Mouse (Mus musculus) neural tube, embryonic 14.5 days (tissue): Measurements from ENCODE around the gene Amy2a2. TPM values are rescaled to one million over a fixed set of nuclear protein-coding genes. Genes with fewer than 3 reads are reported as not detected.
"Not testable (repeated sequence)": the region's sequence is repeated elsewhere in the genome, so short reads cannot be mapped to it uniquely, and the experiment has no call there.

Experiments used
- ATAC-seq: fragments of 200-750 bp; cut with Nextera tagmentation; 2 replicates; pipeline ENCODE4 v1.8.0; 2017; ENCODE audit warnings: low read depth, mild to moderate bottlenecking, moderate TSS enrichment, moderate library complexity
- H3K27ac ChIP-seq: fragments of 300-500 bp; sonication (generic); 2 replicates; pipeline ENCODE4 v1.5.1; 2014; ENCODE audit warnings: low read depth, mild to moderate bottlenecking, control low read depth, low read length, moderate library complexity, mixed read lengths
- H3K27me3 ChIP-seq: fragments of 300-500 bp; sonication (generic); 2 replicates; pipeline ENCODE4 v1.6.1; 2014; ENCODE audit warnings: low read length; ENCODE audit not compliant: control insufficient read depth, insufficient read depth
- H3K36me3 ChIP-seq: fragments of 300-500 bp; sonication (generic); 2 replicates; pipeline ENCODE4 v1.6.1; 2014; ENCODE audit warnings: low read length, mixed read lengths; ENCODE audit not compliant: control insufficient read depth, insufficient read depth
- H3K4me1 ChIP-seq: fragments of 300-500 bp; sonication (generic); 2 replicates; pipeline ENCODE4 v1.6.1; 2014; ENCODE audit warnings: low read length; ENCODE audit not compliant: control insufficient read depth, insufficient read depth
- H3K4me2 ChIP-seq: fragments of 300-500 bp; sonication (generic); 2 replicates; pipeline ENCODE4 v1.6.1; 2014; ENCODE audit warnings: mild to moderate bottlenecking, low read depth, low read length, control low read depth
- H3K4me3 ChIP-seq: fragments of 300-500 bp; sonication (generic); 2 replicates; pipeline ENCODE4 v1.5.1; 2014; ENCODE audit warnings: low read depth, low read length, control low read depth, mixed read lengths
- H3K9ac ChIP-seq: fragments of 300-500 bp; sonication (generic); replicated peaks from 2 replicates; pipeline ENCODE4 v1.6.1; 2014; ENCODE audit warnings: low read depth, mild to moderate bottlenecking, control low read depth, low read length, mixed read lengths
- H3K9me3 ChIP-seq: fragments of 300-500 bp; sonication (generic); 2 replicates; pipeline ENCODE4 v1.6.1; 2016; ENCODE audit warnings: low read length; ENCODE audit not compliant: control insufficient read depth
- WGBS: fragments of 180-500 bp; shearing (Covaris S2); extraction: QIAGEN DNeasy Blood & Tissue Kit; methylation state at CpG from one replicate; pipeline ENCODE4 v1.1.7; 2014; 5-methylcytosine and 5-hydroxymethylcytosine counted together
- polyA plus RNA-seq: library from polyadenylated mRNA; unstranded; fragments of >200 nt; fragmentation: Nextera tagmentation; extraction: Ambion mirVana; gene quantifications from 2 replicates; pipeline ENCODE4 v1.2.1, GENCODE M21; 2014

Amy2a2 gene
- polyA plus RNA-seq: not detected in 2 replicates

GRCm38 (mm10) chr3:113356558-113356957 lies at the start of gene Amy2a2:
Amy2a2 (minus strand) TSS chr3:113356658.
- not testable (repeated sequence) for ATAC-seq, H3K27ac ChIP-seq, H3K4me1 ChIP-seq, H3K27me3 ChIP-seq, H3K4me2 ChIP-seq, H3K9me3 ChIP-seq, H3K4me3 ChIP-seq, H3K36me3 ChIP-seq, H3K9ac ChIP-seq
- WGBS: no CpG with 5 or more reads among the region's 4 CpGs

- not testable (repeated sequence) for H3K27me3 ChIP-seq, H3K9me3 ChIP-seq, H3K4me1 ChIP-seq, H3K4me2 ChIP-seq, H3K36me3 ChIP-seq, H3K9ac ChIP-seq, ATAC-seq, H3K4me3 ChIP-seq, H3K27ac ChIP-seq
Measured at GRCm38 (mm10) chr3:113345484-113345883, 11.0 kb downstream of the Amy2a2 start.

GRCm38 (mm10) chr3:113323952-113324351 lies 32.5 kb downstream of the Amy2a2 start, which contains the start of gene Amy2a3:
Amy2a3 (minus strand) TSS chr3:113324052.
- H3K9ac ChIP-seq, ATAC-seq, H3K4me1 ChIP-seq, H3K27ac ChIP-seq, H3K4me2 ChIP-seq, H3K36me3 ChIP-seq, H3K27me3 ChIP-seq, H3K4me3 ChIP-seq, H3K9me3 ChIP-seq: not testable (repeated sequence)
- WGBS: no CpG with 5 or more reads among the region's 4 CpGs

GRCm38 (mm10) chr3:113312937-113313336 lies 43.5 kb downstream of the Amy2a2 start:
- H3K4me2 ChIP-seq, ATAC-seq, H3K27ac ChIP-seq, H3K9ac ChIP-seq, H3K36me3 ChIP-seq, H3K9me3 ChIP-seq, H3K4me1 ChIP-seq, H3K4me3 ChIP-seq, H3K27me3 ChIP-seq: not testable (repeated sequence)
- no CpG with 5 or more reads among the region's 3 CpGs for WGBS

Other genes with a start within 250 kb of the Amy2a2 start
- gene Amy2a5, start 97.8 kb downstream of the Amy2a2 start, polyA plus RNA-seq: 0.08 TPM in 1 of 2 replicates, not detected in the other
- not detected in 2 replicates for gene Amy2a4, start 65.2 kb downstream of the Amy2a2 start, polyA plus RNA-seq
- gene Amy2a3, start 32.6 kb downstream of the Amy2a2 start, polyA plus RNA-seq: not detected in 2 replicates
- gene Amy2a1, start 175.8 kb upstream of the Amy2a2 start, polyA plus RNA-seq: not detected in 2 replicates